Mouse (Mus musculus): ENCODE data around the gene Pisd. TPM values are rescaled to one million over a fixed set of nuclear protein-coding genes. Genes with fewer than 3 reads are reported as not detected.
"Not testable (repeated sequence)": the region's sequence is repeated elsewhere in the genome, so short reads cannot be mapped to it uniquely, and the experiment has no call there.

Gene Pisd
- 91.1 and 97.2 TPM in 2 replicates for polyA plus RNA-seq (2015; fragmentation: Nextera tagmentation; extraction: Ambion mirVana)

GRCm38 (mm10) chr5:32785313-32785915 is at the start of gene Pisd:
Gene Pisd (minus strand): TSS chr5:32785646.
- H3K27ac ChIP-seq = peak within 1 kb of the TSS; percentile 48; the same call in 1 of the 2 replicates
- under 1% methylated on average over 52 of the region's 52 CpGs for WGBS
- H3K27me3 ChIP-seq (replicated peaks) = no peaks in the 10 kb centered on the region

GRCm38 (mm10) chr5:32834497-32834896 is 49.1 kb upstream of the Pisd start:
- Histone ChIP-seq H3K36me3 (peaks cover 31% of the 10 kb centered on the region), H3K27ac (no peak overlapping the region), H3K4me2 (replicated peaks) (no peak overlapping the region), H3K9ac (no peak overlapping the region), H3K4me3 (replicated peaks) (no peak overlapping the region), H3K4me1 (replicated peaks) (no peaks in the 10 kb centered on the region), H3K27me3 (replicated peaks) (no peaks in the 10 kb centered on the region), H3K9me3 (no peaks in the 10 kb centered on the region)
- 88% methylated on average over 1 of the region's 1 CpGs for WGBS
- no peak for ATAC-seq

More at GRCm38 (mm10) chr5:32785313-32785915, at the start of gene Pisd:
- Histone ChIP-seq H3K4me3 (replicated peaks) (peak within 1 kb of the TSS; percentile 74), H3K4me1 (replicated peaks) (0 out of 2 replicates have a peak, but pooled peaks cover 2% of the 10 kb centered on the region), H3K9ac (peak within 1 kb of the TSS; percentile 54), H3K36me3 (peaks cover 4% of the 10 kb centered on the region; the same call in 1 of the 2 replicates), H3K4me2 (replicated peaks) (peak within 1 kb of the TSS; percentile 88), H3K9me3 (no peaks in the 10 kb centered on the region)
- ATAC-seq = peak; percentile 100

GRCm38 (mm10) chr5:32830054-32830453 is 44.6 kb upstream of the Pisd start:
- no peak overlapping the region for H3K4me2 ChIP-seq (replicated peaks)
- H3K4me3 ChIP-seq (replicated peaks) = no peak overlapping the region
- H3K4me1 ChIP-seq (replicated peaks) = no peaks in the 10 kb centered on the region
- no peak overlapping the region for H3K9ac ChIP-seq
- H3K9me3 ChIP-seq = no peaks in the 10 kb centered on the region
- H3K27ac ChIP-seq = no peak overlapping the region
- peaks cover 21% of the 10 kb centered on the region for H3K36me3 ChIP-seq
- ATAC-seq = no peak
- no peaks in the 10 kb centered on the region for H3K27me3 ChIP-seq (replicated peaks)
- WGBS = 91% methylated on average over 2 of the region's 2 CpGs

- WGBS = 87% methylated on average over 1 of the region's 1 CpGs
- H3K4me1 ChIP-seq (replicated peaks); H3K9me3 ChIP-seq; H3K27me3 ChIP-seq (replicated peaks); ATAC-seq; H3K4me2 ChIP-seq (replicated peaks); H3K27ac ChIP-seq; H3K4me3 ChIP-seq (replicated peaks); H3K9ac ChIP-seq: not testable (repeated sequence)
- H3K36me3 ChIP-seq = peaks cover 21% of the 10 kb centered on the region
Observed at GRCm38 (mm10) chr5:32828766-32829165, 43.3 kb upstream of the Pisd start.

- Histone ChIP-seq H3K9ac (no peak within 1 kb of the TSS), H3K36me3 (peaks cover 22% of the 10 kb centered on the region), H3K4me1 (replicated peaks) (no peaks in the 10 kb centered on the region), H3K4me3 (replicated peaks) (no peak within 1 kb of the TSS), H3K4me2 (replicated peaks) (no peak within 1 kb of the TSS), H3K27ac (no peak within 1 kb of the TSS), H3K27me3 (replicated peaks) (no peaks in the 10 kb centered on the region), H3K9me3 (no peaks in the 10 kb centered on the region)
- no peak for ATAC-seq
- whole genome bisulfite sequencing = 94% methylated on average over 7 of the region's 7 CpGs
Observed at GRCm38 (mm10) chr5:32827009-32827408, 41.6 kb upstream of the Pisd start, which contains the start of gene Gm20671. Gene Gm20671 (minus strand): TSS chr5:32827109.

- Histone ChIP-seq H3K4me1 (replicated peaks) (no peaks in the 10 kb centered on the region), H3K27ac (no peak overlapping the region), H3K4me2 (replicated peaks) (no peak overlapping the region), H3K36me3 (peaks cover 20% of the 10 kb centered on the region), H3K9me3 (no peaks in the 10 kb centered on the region), H3K9ac (no peak overlapping the region), H3K27me3 (replicated peaks) (no peaks in the 10 kb centered on the region), H3K4me3 (replicated peaks) (no peak overlapping the region)
- ATAC-seq = no peak
- 94% methylated on average over 8 of the region's 8 CpGs for WGBS
Observed at GRCm38 (mm10) chr5:32820471-32820870, 35.0 kb upstream of the Pisd start.

GRCm38 (mm10) chr5:32815396-32815795 is 29.9 kb upstream of the Pisd start:
- no peak overlapping the region for H3K27ac ChIP-seq
- H3K36me3 ChIP-seq = peaks cover 19% of the 10 kb centered on the region
- no peaks in the 10 kb centered on the region for H3K27me3 ChIP-seq (replicated peaks)
- no peak for ATAC-seq
- no peak overlapping the region for H3K4me3 ChIP-seq (replicated peaks)
- H3K9ac ChIP-seq = no peak overlapping the region
- no peaks in the 10 kb centered on the region for H3K9me3 ChIP-seq
- no peaks in the 10 kb centered on the region for H3K4me1 ChIP-seq (replicated peaks)
- WGBS = 95% methylated on average over 4 of the region's 4 CpGs
- H3K4me2 ChIP-seq (replicated peaks) = no peak overlapping the region

GRCm38 (mm10) chr5:32786454-32786853 is 1.0 kb upstream of the Pisd start:
- WGBS = 75% methylated on average over 1 of the region's 1 CpGs
- not testable (repeated sequence) for H3K36me3 ChIP-seq; H3K4me2 ChIP-seq (replicated peaks); H3K27me3 ChIP-seq (replicated peaks); H3K9me3 ChIP-seq; H3K4me1 ChIP-seq (replicated peaks); H3K4me3 ChIP-seq (replicated peaks); H3K9ac ChIP-seq; H3K27ac ChIP-seq; ATAC-seq

GRCm38 (mm10) chr5:32784726-32785125 is 720 bp downstream of the Pisd start:
- Histone ChIP-seq H3K4me2 (replicated peaks) (peak overlapping the region; percentile 88), H3K4me1 (replicated peaks) (0 out of 2 replicates have a peak, but pooled peaks cover 2% of the 10 kb centered on the region), H3K9me3 (no peaks in the 10 kb centered on the region), H3K9ac (peak overlapping the region; percentile 54), H3K36me3 (peaks cover 4% of the 10 kb centered on the region; the same call in 1 of the 2 replicates), H3K27ac (no peak overlapping the region), H3K27me3 (replicated peaks) (no peaks in the 10 kb centered on the region), H3K4me3 (replicated peaks) (peak overlapping the region; percentile 74)
- WGBS = 22% methylated on average over 5 of the region's 5 CpGs
- ATAC-seq = no peak

GRCm38 (mm10) chr5:32781596-32781995 is 3.9 kb downstream of the Pisd start:
- H3K4me2 ChIP-seq (replicated peaks) = no peak overlapping the region
- no peak overlapping the region for H3K9ac ChIP-seq
- no peak overlapping the region for H3K27ac ChIP-seq
- H3K36me3 ChIP-seq = no peaks in the 10 kb centered on the region
- 94% methylated on average over 5 of the region's 5 CpGs for WGBS
- no peaks in the 10 kb centered on the region for H3K27me3 ChIP-seq (replicated peaks)
- ATAC-seq = no peak
- no peak overlapping the region for H3K4me3 ChIP-seq (replicated peaks)
- 0 out of 2 replicates have a peak, but pooled peaks cover 2% of the 10 kb centered on the region for H3K4me1 ChIP-seq (replicated peaks)
- no peaks in the 10 kb centered on the region for H3K9me3 ChIP-seq

GRCm38 (mm10) chr5:32778168-32778567 is 7.3 kb downstream of the Pisd start:
- Histone ChIP-seq H3K4me3 (replicated peaks) (no peak overlapping the region), H3K4me1 (replicated peaks) (no peaks in the 10 kb centered on the region), H3K27me3 (replicated peaks) (no peaks in the 10 kb centered on the region), H3K36me3 (0 out of 2 replicates have a peak, but pooled peaks cover 2% of the 10 kb centered on the region), H3K9me3 (no peaks in the 10 kb centered on the region), H3K9ac (no peak overlapping the region), H3K4me2 (replicated peaks) (no peak overlapping the region), H3K27ac (no peak overlapping the region)
- WGBS = 89% methylated on average over 3 of the region's 3 CpGs
- no peak for ATAC-seq

GRCm38 (mm10) chr5:32772361-32772760 is 13.1 kb downstream of the Pisd start:
- Histone ChIP-seq H3K9me3 (no peaks in the 10 kb centered on the region), H3K9ac (no peak overlapping the region), H3K4me3 (replicated peaks) (no peak overlapping the region), H3K4me2 (replicated peaks) (no peak overlapping the region), H3K27me3 (replicated peaks) (no peaks in the 10 kb centered on the region), H3K27ac (no peak overlapping the region), H3K36me3 (0 out of 2 replicates have a peak, but pooled peaks cover 4% of the 10 kb centered on the region), H3K4me1 (replicated peaks) (no peaks in the 10 kb centered on the region)
- 92% methylated on average over 2 of the region's 2 CpGs for WGBS
- no peak for ATAC-seq

Measured in intestine, embryonic 15.5 days (tissue).